Mouse (Mus musculus) midbrain, embryonic 11.5 days (tissue): ENCODE data around the gene Prox2. TPM values are rescaled to one million over a fixed set of nuclear protein-coding genes. Genes with fewer than 3 reads are reported as not detected.

Experiments
- ATAC-seq: fragments of 200-750 bp; cut with Nextera tagmentation; 2 replicates; pipeline ENCODE4 v1.8.0; 2017; ENCODE audit warnings: moderate TSS enrichment, moderate library complexity; ENCODE audit not compliant: low FRiP score
- DNase-seq: peaks from one replicate; pipeline ENCODE4 v3.0.0; 2015; ENCODE audit warnings: low spot score; ENCODE audit errors: missing footprints
- H3K27ac ChIP-seq: fragments of 300-500 bp; sonication (generic); 2 replicates; pipeline ENCODE4 v1.5.1; 2014; ENCODE audit warnings: low read depth, low read length
- H3K27me3 ChIP-seq: fragments of 300-500 bp; sonication (generic); 2 replicates; pipeline ENCODE4 v1.6.1; 2014; ENCODE audit warnings: mild to moderate bottlenecking, low read length, moderate library complexity, mixed read lengths; ENCODE audit not compliant: control insufficient read depth, insufficient read depth
- H3K36me3 ChIP-seq: fragments of 300-500 bp; sonication (generic); 2 replicates; pipeline ENCODE4 v1.6.1; 2014; ENCODE audit warnings: mild to moderate bottlenecking, low read length, moderate library complexity, mixed read lengths; ENCODE audit not compliant: control insufficient read depth, insufficient read depth
- H3K4me1 ChIP-seq: fragments of 300-500 bp; sonication (generic); 2 replicates; pipeline ENCODE4 v1.6.1; 2014; ENCODE audit warnings: low read length; ENCODE audit not compliant: control insufficient read depth, insufficient read depth
- H3K4me2 ChIP-seq: fragments of 300-500 bp; sonication (generic); 2 replicates; pipeline ENCODE4 v1.6.1; 2014; ENCODE audit warnings: mild to moderate bottlenecking, moderate library complexity
- H3K4me3 ChIP-seq: fragments of 300-500 bp; sonication (generic); 2 replicates; pipeline ENCODE4 v1.5.1; 2014; ENCODE audit warnings: low read depth, low read length
- H3K9ac ChIP-seq: fragments of 300-500 bp; sonication (generic); 2 replicates; pipeline ENCODE4 v1.6.1; 2014; ENCODE audit warnings: low read length
- H3K9me3 ChIP-seq: fragments of 300-500 bp; sonication (generic); 2 replicates; pipeline ENCODE4 v1.6.1; 2016; ENCODE audit warnings: low read length; ENCODE audit not compliant: control insufficient read depth
- WGBS: fragments of 180-500 bp; shearing (Covaris S2); extraction: QIAGEN DNeasy Blood & Tissue Kit; methylation state at CpG from one replicate; pipeline ENCODE4 v1.1.7; 2014; 5-methylcytosine and 5-hydroxymethylcytosine counted together
- polyA plus RNA-seq: library from polyadenylated mRNA; unstranded; fragments of >200 nt; fragmentation: Nextera tagmentation; extraction: Ambion mirVana; gene quantifications from 2 replicates; pipeline ENCODE4 v1.2.1, GENCODE M21; 2014

Prox2 gene
- polyA plus RNA-seq, 1 experiment from 2014 or later = 2.6 TPM

- H3K4me3 ChIP-seq = no peak overlapping the region
- no peak overlapping the region for H3K4me2 ChIP-seq
- H3K27ac ChIP-seq = no peak overlapping the region
- no peaks in the 10 kb centered on the region for H3K27me3 ChIP-seq
- DNase-seq (peak; percentile 54), ATAC-seq (no peak)
- no peaks in the 10 kb centered on the region for H3K9me3 ChIP-seq
- H3K4me1 ChIP-seq = peaks cover 8% of the 10 kb centered on the region
- no peaks in the 10 kb centered on the region for H3K36me3 ChIP-seq
- WGBS = 91% methylated on average over 8 of the region's 8 CpGs
- H3K9ac ChIP-seq = no peak overlapping the region
Measured at GRCm38 (mm10) chr12:85104789-85105188, 5.8 kb downstream of the Prox2 start.

DNA sequence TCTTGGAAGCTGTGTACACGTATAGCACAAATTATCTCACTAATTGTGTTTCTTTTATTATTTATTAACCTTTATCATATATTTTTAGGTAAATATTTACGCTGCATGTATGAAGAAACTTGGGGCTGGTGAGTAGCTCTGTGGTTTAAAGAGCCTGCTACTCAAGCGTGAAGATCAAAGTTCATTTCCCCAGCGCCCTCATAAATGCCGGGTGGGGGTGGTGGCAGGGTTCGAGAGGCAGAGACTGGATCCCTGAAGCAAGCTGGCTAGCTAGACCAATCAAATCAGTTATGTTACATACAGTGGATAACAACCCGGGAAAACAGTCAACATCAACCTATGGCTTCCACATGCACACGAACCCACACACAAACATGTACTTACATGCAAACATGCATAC, 7.5 kb downstream of the Prox2 start:
- H3K4me1 ChIP-seq = peaks cover 3% of the 10 kb centered on the region; the same call in 1 of the 2 replicates
- no peak overlapping the region for H3K9ac ChIP-seq
- H3K27ac ChIP-seq = no peak overlapping the region
- H3K9me3 ChIP-seq = no peaks in the 10 kb centered on the region
- no peaks in the 10 kb centered on the region for H3K36me3 ChIP-seq
- H3K27me3 ChIP-seq = no peaks in the 10 kb centered on the region
- no peak overlapping the region for H3K4me3 ChIP-seq
- ATAC-seq (no peak), DNase-seq (peak; percentile 1)
- WGBS = 82% methylated on average over 8 of the region's 8 CpGs
- H3K4me2 ChIP-seq = no peak overlapping the region

GRCm38 (mm10) chr12:85101521-85102106, 8.9 kb downstream of the Prox2 start:
- WGBS = 77% methylated on average over 5 of the region's 5 CpGs
- Histone ChIP-seq H3K9me3 (no peaks in the 10 kb centered on the region), H3K27ac (no peak overlapping the region), H3K4me2 (no peak overlapping the region), H3K36me3 (no peaks in the 10 kb centered on the region), H3K9ac (no peak overlapping the region), H3K4me3 (no peak overlapping the region), H3K4me1 (peaks cover 3% of the 10 kb centered on the region; the same call in 1 of the 2 replicates), H3K27me3 (no peaks in the 10 kb centered on the region)
- ATAC-seq = no peak
- peak; percentile 53 for DNase-seq

GRCm38 (mm10) chr12:85101001-85101400, 9.6 kb downstream of the Prox2 start:
- no peak overlapping the region for H3K27ac ChIP-seq
- H3K9me3 ChIP-seq = no peaks in the 10 kb centered on the region
- no peaks in the 10 kb centered on the region for H3K36me3 ChIP-seq
- no peaks in the 10 kb centered on the region for H3K4me1 ChIP-seq
- 30% methylated on average over 14 of the region's 14 CpGs for WGBS
- DNase-seq (peak; percentile 87), ATAC-seq (0 out of 2 replicates have a peak, but pooled peaks have one; percentile 24)
- H3K4me3 ChIP-seq = no peak overlapping the region
- H3K4me2 ChIP-seq = no peak overlapping the region
- H3K27me3 ChIP-seq = no peaks in the 10 kb centered on the region
- peak overlapping the region; percentile 37 for H3K9ac ChIP-seq

- Histone ChIP-seq H3K9me3 (no peaks in the 10 kb centered on the region), H3K4me1 (no peaks in the 10 kb centered on the region), H3K27ac (no peak overlapping the region), H3K4me2 (no peak overlapping the region), H3K36me3 (no peaks in the 10 kb centered on the region), H3K9ac (no peak overlapping the region), H3K4me3 (no peak overlapping the region), H3K27me3 (no peaks in the 10 kb centered on the region)
- WGBS = 87% methylated on average over 7 of the region's 7 CpGs
- no peak for ATAC-seq
- peak; percentile 70 for DNase-seq
Measured at GRCm38 (mm10) chr12:85095859-85096258, 14.7 kb downstream of the Prox2 start.

GRCm38 (mm10) chr12:85095146-85095545, 15.4 kb downstream of the Prox2 start:
- no peaks in the 10 kb centered on the region for H3K4me1 ChIP-seq
- ATAC-seq (no peak), DNase-seq (peak; percentile 76)
- H3K9ac ChIP-seq = no peak overlapping the region
- no peaks in the 10 kb centered on the region for H3K36me3 ChIP-seq
- H3K27ac ChIP-seq = no peak overlapping the region
- H3K27me3 ChIP-seq = no peaks in the 10 kb centered on the region
- 85% methylated on average over 11 of the region's 11 CpGs for WGBS
- H3K4me2 ChIP-seq = no peak overlapping the region
- H3K4me3 ChIP-seq = no peak overlapping the region
- no peaks in the 10 kb centered on the region for H3K9me3 ChIP-seq

DNA sequence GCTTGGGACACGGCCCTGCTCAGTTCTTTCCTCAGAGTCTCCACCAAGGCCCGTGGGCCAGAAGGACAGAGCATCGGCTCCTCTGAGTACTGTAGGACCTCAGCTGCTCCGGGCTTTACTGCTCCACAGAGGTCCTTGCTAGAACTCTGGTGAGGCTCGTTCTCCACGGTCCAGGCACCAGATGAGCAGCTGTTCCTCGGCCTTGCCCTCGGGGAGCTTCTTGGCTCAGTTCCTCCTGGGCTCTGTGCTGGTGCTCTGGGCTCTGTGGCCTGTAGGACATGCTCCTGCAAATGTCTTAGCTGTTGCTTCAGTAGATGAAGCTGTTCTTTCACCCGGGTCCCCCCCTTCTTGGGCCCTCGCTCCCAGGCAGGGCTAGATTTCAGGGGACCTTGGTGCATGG, 15.9 kb downstream of the Prox2 start:
- 83% methylated on average over 10 of the region's 10 CpGs for WGBS
- Histone ChIP-seq H3K9me3 (no peaks in the 10 kb centered on the region), H3K9ac (no peak overlapping the region), H3K36me3 (no peaks in the 10 kb centered on the region), H3K4me1 (no peaks in the 10 kb centered on the region), H3K4me3 (no peak overlapping the region), H3K4me2 (no peak overlapping the region), H3K27me3 (no peaks in the 10 kb centered on the region), H3K27ac (no peak overlapping the region)
- DNase-seq (peak; percentile 8), ATAC-seq (no peak)

- peak; percentile 76 for DNase-seq
- Histone ChIP-seq H3K4me2 (no peak overlapping the region), H3K4me1 (no peaks in the 10 kb centered on the region), H3K9ac (no peak overlapping the region), H3K27me3 (no peaks in the 10 kb centered on the region), H3K27ac (no peak overlapping the region), H3K4me3 (no peak overlapping the region), H3K36me3 (peaks cover 2% of the 10 kb centered on the region; the same call in 1 of the 2 replicates), H3K9me3 (no peaks in the 10 kb centered on the region)
- 42% methylated on average over 14 of the region's 14 CpGs for WGBS
- ATAC-seq = no peak
Measured at GRCm38 (mm10) chr12:85094010-85094409, 16.5 kb downstream of the Prox2 start.

DNA sequence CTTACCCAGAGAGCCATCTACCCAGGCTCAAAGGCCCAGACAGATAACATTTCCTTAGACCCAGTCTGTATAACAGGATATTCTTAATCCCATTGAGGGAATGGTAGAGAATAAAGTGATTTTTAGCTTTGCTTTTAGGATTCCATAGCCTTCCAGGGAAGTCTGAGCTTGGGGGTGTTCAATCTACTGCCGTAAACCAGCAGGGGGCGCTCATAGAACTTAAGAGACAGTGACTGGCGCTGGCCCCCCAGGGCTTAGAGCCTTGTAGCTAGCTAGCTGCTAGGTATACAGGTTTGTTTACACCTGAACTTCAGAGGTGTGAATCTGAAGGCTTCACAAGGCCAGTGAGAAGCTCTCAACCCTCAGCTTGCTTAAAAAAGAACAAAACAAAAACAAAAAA, 18.3 kb downstream of the Prox2 start:
- DNase-seq = no peak
- Histone ChIP-seq H3K4me3 (no peak overlapping the region), H3K9ac (no peak overlapping the region), H3K4me1 (no peaks in the 10 kb centered on the region), H3K4me2 (no peak overlapping the region), H3K27me3 (no peaks in the 10 kb centered on the region), H3K27ac (no peak overlapping the region), H3K9me3 (no peaks in the 10 kb centered on the region), H3K36me3 (peaks cover 12% of the 10 kb centered on the region; the same call in 1 of the 2 replicates)
- WGBS = 14% methylated on average over 3 of the region's 3 CpGs
- ATAC-seq = no peak
